Mouse (Mus musculus): ENCODE data around the gene Trmt1. TPM values are rescaled to one million over a fixed set of nuclear protein-coding genes. Genes with fewer than 3 reads are reported as not detected.

Gene Trmt1
- polyA plus RNA-seq, 1 experiment: 131 TPM

DNA sequence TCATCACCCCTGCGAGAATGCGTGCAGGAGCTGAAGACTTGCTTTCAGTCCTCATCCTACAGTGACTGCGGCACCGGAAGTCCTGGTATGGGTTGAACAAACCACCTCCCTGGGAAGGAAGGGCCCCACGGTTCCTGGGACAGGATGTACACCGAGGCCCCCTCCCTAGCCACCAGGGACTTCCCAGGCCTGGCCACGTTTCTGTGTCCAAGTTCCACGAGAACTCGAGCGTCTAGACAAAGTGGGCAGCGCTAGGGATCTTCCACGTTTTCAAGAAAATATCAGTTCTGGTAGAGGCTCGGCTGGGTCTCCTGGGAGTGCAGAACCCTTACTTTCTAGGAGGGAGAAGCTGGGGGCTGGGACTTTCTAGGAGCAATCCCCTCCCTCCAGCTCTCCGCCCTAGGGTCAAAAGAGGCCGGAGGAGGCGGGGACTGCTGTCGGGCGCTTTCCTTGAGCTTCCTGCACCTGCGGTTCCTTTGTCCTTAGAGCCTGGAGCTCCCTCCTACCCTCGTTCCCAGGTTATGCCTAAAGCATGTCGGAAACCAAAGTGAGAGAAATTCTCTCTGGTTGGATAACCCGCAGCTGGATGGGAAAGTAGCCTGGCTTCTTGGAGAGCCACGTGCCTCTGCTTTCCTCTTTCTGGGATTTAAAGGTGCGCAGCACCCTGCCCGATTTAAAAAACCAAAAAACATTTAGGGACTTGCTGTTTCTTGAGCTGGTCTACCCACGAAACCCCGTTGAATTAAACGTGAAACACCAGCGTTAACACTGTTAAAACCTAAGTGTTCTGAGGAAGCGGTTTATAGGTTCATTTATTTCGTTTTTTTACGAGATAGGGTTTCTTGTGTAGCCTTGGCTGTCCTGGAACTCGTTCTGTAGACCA, 25.9 kb upstream of the Trmt1 start:
- Histone ChIP-seq H3K4me3 (ENCODE audit: control insufficient read depth, low read depth, low read length) (peak overlapping the region; percentile 25), H3K27me3 (ENCODE audit: control insufficient read depth, insufficient read depth, low read length) (peaks cover 3% of the 10 kb centered on the region; the same call in 1 of the 2 replicates), H3K4me1 (ENCODE audit: control insufficient read depth, insufficient read depth, low read length) (peaks cover 38% of the 10 kb centered on the region), H3K27ac (ENCODE audit: control insufficient read depth, insufficient read depth, low read depth, low read length) (peak overlapping the region; percentile 52), H3K36me3 (ENCODE audit: control insufficient read depth, insufficient read depth, low read length) (no peaks in the 10 kb centered on the region)
- no peak for TF ChIP-seq CTCF (IDR thresholded peaks at IDR 0.05; ENCODE audit: control insufficient read depth, insufficient read depth, insufficient replicate concordance, low read depth, low read length)
- no peak for TF ChIP-seq POLR2A (IDR thresholded peaks at IDR 0.05; ENCODE audit: control insufficient read depth, low read depth, low read length)

DNA sequence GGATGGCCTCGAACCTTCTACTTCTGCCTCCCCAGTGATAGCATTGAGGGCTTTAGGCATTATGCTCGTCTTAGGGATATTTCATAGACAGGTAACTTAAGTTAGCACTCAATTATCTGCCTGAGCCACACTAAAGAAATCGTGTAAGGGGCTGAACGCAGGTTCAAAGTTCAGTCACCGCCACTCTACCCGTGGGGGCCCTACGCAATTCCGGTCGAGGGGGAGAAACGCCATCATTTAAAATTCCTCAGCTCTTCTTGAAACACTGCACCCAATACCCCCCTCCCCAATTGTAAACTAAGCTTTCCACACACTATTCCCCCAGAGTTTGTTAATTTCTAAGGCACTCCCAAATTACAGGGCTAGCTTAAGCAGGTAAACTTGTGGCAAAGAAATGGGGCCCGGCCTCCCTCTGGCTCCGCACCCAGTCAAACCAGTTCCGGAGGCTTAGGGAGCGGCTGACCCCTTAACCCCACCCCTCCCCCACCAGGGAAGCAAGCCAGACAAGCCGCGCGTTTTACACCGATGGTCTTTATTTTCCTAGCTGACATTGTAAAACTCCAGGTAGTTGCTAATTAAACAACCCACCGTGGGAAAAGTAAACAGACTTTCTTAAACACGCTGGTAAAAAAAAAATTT, 25.2 kb upstream of the Trmt1 start:
- Histone ChIP-seq H3K36me3 (ENCODE audit: control insufficient read depth, insufficient read depth, low read length) (no peaks in the 10 kb centered on the region), H3K27me3 (ENCODE audit: control insufficient read depth, insufficient read depth, low read length) (peaks cover 3% of the 10 kb centered on the region; the same call in 1 of the 2 replicates), H3K27ac (ENCODE audit: control insufficient read depth, insufficient read depth, low read depth, low read length) (peak overlapping the region; percentile 88), H3K4me3 (ENCODE audit: control insufficient read depth, low read depth, low read length) (peak overlapping the region; percentile 94), H3K4me1 (ENCODE audit: control insufficient read depth, insufficient read depth, low read length) (peaks cover 42% of the 10 kb centered on the region)
- TF ChIP-seq CTCF (IDR thresholded peaks at IDR 0.05; ENCODE audit: control insufficient read depth, insufficient read depth, insufficient replicate concordance, low read depth, low read length): no peak
- no peak for TF ChIP-seq POLR2A (IDR thresholded peaks at IDR 0.05; ENCODE audit: control insufficient read depth, low read depth, low read length)

DNA sequence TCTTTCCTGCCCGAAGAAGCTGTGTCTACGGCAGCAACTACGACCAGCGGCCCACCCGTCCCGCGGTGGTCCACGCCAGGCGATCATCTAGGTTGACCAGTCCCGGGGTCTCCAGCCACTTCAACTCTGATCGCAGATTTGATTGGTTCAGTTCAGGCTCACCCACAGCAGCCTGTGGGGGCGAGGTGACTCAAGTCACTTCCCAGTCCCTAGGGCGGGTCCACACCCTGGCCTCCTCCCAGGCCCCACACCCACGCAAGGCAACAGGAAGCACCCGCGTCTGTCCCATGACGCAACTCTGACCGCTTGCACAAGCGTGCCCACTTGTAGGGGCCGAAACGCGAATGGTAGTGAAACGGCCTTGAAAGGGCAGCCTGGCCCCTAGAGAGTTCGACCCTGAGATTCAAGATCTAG, 24.6 kb upstream of the Trmt1 start:
- TF ChIP-seq POLR2A (IDR thresholded peaks at IDR 0.05; ENCODE audit: control insufficient read depth, low read depth, low read length) (peak; percentile 27; the same call in 1 of the 2 replicates), CTCF (IDR thresholded peaks at IDR 0.05; ENCODE audit: control insufficient read depth, insufficient read depth, insufficient replicate concordance, low read depth, low read length) (no peak)
- H3K36me3 ChIP-seq (ENCODE audit: control insufficient read depth, insufficient read depth, low read length): no peaks in the 10 kb centered on the region
- peaks cover 3% of the 10 kb centered on the region; the same call in 1 of the 2 replicates for H3K27me3 ChIP-seq (ENCODE audit: control insufficient read depth, insufficient read depth, low read length)
- peak overlapping the region; percentile 88 for H3K27ac ChIP-seq (ENCODE audit: control insufficient read depth, insufficient read depth, low read depth, low read length)
- peak overlapping the region; percentile 94 for H3K4me3 ChIP-seq (ENCODE audit: control insufficient read depth, low read depth, low read length)
- peaks cover 38% of the 10 kb centered on the region for H3K4me1 ChIP-seq (ENCODE audit: control insufficient read depth, insufficient read depth, low read length)

DNA sequence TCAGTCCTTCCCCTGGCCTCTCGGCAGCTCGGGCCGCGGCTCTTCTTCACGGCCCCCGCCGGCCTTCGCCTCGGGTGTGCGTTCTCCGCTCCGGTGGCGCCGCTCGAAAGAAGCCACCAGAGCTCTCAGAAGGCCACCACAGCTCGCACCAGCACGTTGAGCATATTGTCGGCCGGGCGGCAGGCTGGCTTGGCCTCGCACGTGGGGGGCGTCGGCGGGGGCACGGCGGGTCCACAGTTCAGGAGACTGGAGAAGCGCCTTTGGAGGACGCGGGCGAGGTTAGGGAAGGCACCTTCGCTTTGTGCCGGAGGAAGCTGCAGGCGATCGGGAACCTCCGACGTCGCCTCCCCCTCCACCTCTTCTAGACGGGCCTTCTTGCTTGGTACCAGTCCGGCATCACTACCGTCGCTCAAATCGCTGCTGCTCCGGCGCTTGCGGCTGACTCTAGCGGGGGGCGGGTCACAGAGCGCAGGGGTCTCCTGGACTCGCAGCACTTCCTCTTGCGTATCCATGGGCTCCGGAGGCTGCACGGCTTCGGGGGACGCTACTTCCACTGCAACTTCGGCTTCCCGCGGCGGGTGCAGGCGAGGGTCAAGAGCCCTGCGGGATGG, 24.0 kb upstream of the Trmt1 start:
- Histone ChIP-seq H3K4me3 (ENCODE audit: control insufficient read depth, low read depth, low read length) (peak overlapping the region; percentile 94), H3K36me3 (ENCODE audit: control insufficient read depth, insufficient read depth, low read length) (no peaks in the 10 kb centered on the region), H3K27ac (ENCODE audit: control insufficient read depth, insufficient read depth, low read depth, low read length) (peak overlapping the region; percentile 88), H3K27me3 (ENCODE audit: control insufficient read depth, insufficient read depth, low read length) (peaks cover 3% of the 10 kb centered on the region; the same call in 1 of the 2 replicates), H3K4me1 (ENCODE audit: control insufficient read depth, insufficient read depth, low read length) (peaks cover 33% of the 10 kb centered on the region)
- no peak for TF ChIP-seq CTCF (IDR thresholded peaks at IDR 0.05; ENCODE audit: control insufficient read depth, insufficient read depth, insufficient replicate concordance, low read depth, low read length)
- TF ChIP-seq POLR2A (IDR thresholded peaks at IDR 0.05; ENCODE audit: control insufficient read depth, low read depth, low read length): no peak

DNA sequence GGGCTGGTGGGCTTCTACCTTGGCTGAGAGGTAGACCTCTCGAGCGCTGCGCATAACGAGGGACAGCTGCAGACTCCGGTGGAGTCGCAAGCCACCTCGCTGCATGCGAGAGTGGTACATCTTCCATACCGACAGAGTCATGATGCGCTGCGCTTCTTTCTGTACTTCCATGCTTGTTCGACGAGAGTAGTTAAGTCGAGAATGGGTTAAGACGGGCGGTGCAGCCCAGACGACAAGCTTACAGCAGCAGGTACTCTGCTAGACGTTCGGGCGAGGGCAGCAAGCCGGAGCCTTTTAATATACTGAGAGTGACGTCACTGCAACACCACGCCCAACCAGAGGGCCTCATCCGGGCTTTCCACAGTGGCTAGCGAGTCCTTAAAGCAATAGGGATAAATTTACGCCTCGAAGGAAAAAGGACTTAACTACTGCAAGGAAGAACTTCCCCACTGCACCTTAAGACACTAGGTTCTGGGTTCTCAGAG, 23.5 kb upstream of the Trmt1 start, which contains the start of gene Ier2:
Ier2 (minus strand) TSS at position 272 of the 485 bp plus-strand sequence.
- Histone ChIP-seq H3K27ac (ENCODE audit: control insufficient read depth, insufficient read depth, low read depth, low read length) (peak within 1 kb of the TSS; percentile 88), H3K27me3 (ENCODE audit: control insufficient read depth, insufficient read depth, low read length) (peaks cover 3% of the 10 kb centered on the region; the same call in 1 of the 2 replicates), H3K4me1 (ENCODE audit: control insufficient read depth, insufficient read depth, low read length) (peaks cover 33% of the 10 kb centered on the region), H3K4me3 (ENCODE audit: control insufficient read depth, low read depth, low read length) (peak within 1 kb of the TSS; percentile 94), H3K36me3 (ENCODE audit: control insufficient read depth, insufficient read depth, low read length) (no peaks in the 10 kb centered on the region)
- no peak for TF ChIP-seq CTCF (IDR thresholded peaks at IDR 0.05; ENCODE audit: control insufficient read depth, insufficient read depth, insufficient replicate concordance, low read depth, low read length)
- peak; percentile 99 for TF ChIP-seq POLR2A (IDR thresholded peaks at IDR 0.05; ENCODE audit: control insufficient read depth, low read depth, low read length)

DNA sequence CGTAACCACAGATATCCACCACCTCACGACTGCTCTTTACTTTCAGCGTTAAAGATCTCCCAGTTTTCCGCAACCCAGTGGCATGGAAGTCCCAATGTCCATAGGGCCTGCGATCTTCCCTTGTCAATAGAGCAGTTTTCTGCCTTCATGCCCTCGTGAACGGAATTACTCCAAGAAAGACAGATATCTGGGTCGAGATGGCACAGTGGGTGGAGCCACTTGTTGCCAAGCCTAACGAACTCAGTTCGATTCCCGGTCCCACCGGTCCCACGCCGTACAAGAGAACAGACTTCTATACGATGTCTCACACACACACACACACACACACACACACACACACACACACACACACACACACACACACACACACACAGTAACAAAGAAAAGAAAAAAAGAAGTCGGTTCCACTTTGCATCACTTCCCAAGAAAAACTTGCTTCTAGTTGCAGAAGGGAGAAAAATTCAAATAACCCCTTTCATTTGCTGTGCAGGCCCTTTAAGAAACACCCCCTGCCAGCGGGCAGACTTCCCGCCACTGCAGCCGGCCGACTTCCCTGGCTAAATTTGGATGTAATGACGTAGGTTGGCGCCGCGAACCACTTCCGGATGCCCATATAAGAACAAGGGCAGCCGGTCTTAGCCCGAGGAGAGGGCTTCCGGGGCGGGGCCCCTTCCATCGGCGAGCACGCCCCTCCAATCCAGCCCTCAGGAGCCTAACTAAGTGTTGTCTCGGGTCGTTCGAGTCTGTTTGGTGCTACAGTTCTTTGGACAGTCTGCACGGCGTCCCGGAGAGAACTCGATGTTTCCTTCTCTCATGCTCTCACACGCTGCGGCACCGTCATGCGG, 22.4 kb upstream of the Trmt1 start:
- peaks cover 33% of the 10 kb centered on the region for H3K4me1 ChIP-seq (ENCODE audit: control insufficient read depth, insufficient read depth, low read length)

More for the DNA sequence above, 22.4 kb upstream of the Trmt1 start:
- H3K36me3 ChIP-seq (ENCODE audit: control insufficient read depth, insufficient read depth, low read length): no peaks in the 10 kb centered on the region
- peaks cover 3% of the 10 kb centered on the region; the same call in 1 of the 2 replicates for H3K27me3 ChIP-seq (ENCODE audit: control insufficient read depth, insufficient read depth, low read length)
- TF ChIP-seq CTCF (IDR thresholded peaks at IDR 0.05; ENCODE audit: control insufficient read depth, insufficient read depth, insufficient replicate concordance, low read depth, low read length): no peak
- peak; percentile 79; the same call in 1 of the 2 replicates for TF ChIP-seq POLR2A (IDR thresholded peaks at IDR 0.05; ENCODE audit: control insufficient read depth, low read depth, low read length)
- H3K4me3 ChIP-seq (ENCODE audit: control insufficient read depth, low read depth, low read length): peak overlapping the region; percentile 93
- peak overlapping the region; percentile 88 for H3K27ac ChIP-seq (ENCODE audit: control insufficient read depth, insufficient read depth, low read depth, low read length)
